Mouse (Mus musculus) heart, adult 2 months (tissue): ENCODE measurements around the gene Ufd1.

Experiments
- CTCF ChIP-seq: fragments of 200-600 bp; IDR thresholded peaks from 2 replicates; pipeline ENCODE4 v1.8.1; 2022; ENCODE audit warnings: antibody characterized with exemption, mild to moderate bottlenecking, moderate library complexity
- EP300 ChIP-seq: fragments of 200-500 bp; IDR thresholded peaks from 2 replicates; pipeline ENCODE4 v1.6.1; 2011; ENCODE audit warnings: low read depth, low read length, control low read depth; ENCODE audit not compliant: insufficient read depth

- TF ChIP-seq CTCF: 0 out of 2 replicates have a peak, but pooled peaks have one; percentile 20
- TF ChIP-seq EP300: no peak
Measured at GRCm38 (mm10) chr16:18833486-18833885, 21.9 kb downstream of the Ufd1 start.
